Mouse (Mus musculus) CD4-positive, CD25-positive, alpha-beta regulatory T cell, adult 4 months (primary cell): Measurements from ENCODE around the gene Hoxa9. TPM values are rescaled to one million over a fixed set of nuclear protein-coding genes. Genes with fewer than 3 reads are reported as not detected.

ENCODE experiments used
- ATAC-seq: one replicate; pipeline ENCODE4 v1.8.0; 2017
- polyA plus RNA-seq, 2 experiments: library from polyadenylated mRNA; unstranded; fragments of 100-300 nt; shearing (Covaris generic); gene quantifications; one replicate each; pipeline ENCODE4 v1.2.1; 2017

Gene Hoxa9
- polyA plus RNA-seq, 2 experiments from 2014 or later = 0.17 TPM; not detected in 1

DNA sequence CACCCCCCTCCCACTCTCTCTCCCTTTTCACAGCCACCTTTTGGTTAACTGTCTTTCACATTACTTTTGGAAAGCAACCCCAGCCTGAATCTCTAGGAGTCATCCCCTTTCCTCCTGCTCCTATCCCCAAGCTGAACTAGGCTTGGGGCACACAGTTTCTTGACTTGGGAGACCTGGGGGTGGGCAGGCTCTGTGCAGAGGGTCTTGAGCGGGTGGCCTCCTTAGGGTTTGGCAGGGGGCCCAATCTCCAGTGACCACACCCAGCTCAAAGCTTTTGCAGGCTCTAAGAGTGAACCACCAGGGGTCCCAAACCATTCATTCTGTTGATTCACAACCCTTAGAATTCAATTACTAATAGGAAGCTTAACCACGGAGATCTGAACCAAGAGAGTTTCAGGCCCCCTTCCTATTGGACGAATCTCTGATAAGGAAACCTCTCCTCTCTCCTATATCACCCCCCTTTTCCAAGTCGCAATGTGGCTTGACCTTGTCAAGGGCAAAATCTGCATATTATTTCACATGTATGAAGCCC is 12.0 kb upstream of the Hoxa9 start:
- no peak for ATAC-seq

- no peak for ATAC-seq
Measured at GRCm38 (mm10) chr6:52241001-52241621, 10.2 kb upstream of the Hoxa9 start.

DNA sequence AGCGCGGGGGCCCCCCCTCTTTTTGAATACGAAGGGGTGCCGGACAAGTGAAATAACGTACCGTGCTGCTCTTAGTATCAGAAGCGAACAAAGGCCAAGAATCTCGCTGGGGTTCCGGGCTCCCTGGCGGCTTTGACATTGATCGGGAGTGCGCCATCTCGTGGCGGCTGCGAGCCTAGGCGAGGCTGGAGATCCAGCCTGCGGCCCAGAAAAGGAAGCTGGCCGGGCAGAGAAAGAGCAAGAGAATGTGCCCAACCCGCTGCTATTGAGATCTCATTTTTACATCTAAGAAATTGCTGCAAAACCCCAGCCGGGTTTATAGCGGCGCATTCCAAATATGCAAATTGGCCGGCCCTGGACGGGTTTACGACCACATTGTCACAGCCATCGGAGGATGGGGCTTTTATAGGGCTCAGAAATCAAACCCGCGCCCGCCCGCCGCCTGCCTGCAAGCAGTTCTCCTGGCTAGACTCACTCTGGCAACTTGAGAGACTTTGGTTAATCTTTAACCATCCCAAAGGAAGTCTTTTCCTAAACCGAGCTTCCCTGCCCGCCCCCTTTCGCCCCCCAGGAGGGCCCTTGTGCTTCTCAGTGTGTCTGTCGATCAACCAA is 9.6 kb upstream of the Hoxa9 start, which contains the start of gene Hoxa10:
Gene Hoxa10 (minus strand): TSS at position 466 of the 612 bp plus-strand sequence.
- ATAC-seq = peak; percentile 78

DNA sequence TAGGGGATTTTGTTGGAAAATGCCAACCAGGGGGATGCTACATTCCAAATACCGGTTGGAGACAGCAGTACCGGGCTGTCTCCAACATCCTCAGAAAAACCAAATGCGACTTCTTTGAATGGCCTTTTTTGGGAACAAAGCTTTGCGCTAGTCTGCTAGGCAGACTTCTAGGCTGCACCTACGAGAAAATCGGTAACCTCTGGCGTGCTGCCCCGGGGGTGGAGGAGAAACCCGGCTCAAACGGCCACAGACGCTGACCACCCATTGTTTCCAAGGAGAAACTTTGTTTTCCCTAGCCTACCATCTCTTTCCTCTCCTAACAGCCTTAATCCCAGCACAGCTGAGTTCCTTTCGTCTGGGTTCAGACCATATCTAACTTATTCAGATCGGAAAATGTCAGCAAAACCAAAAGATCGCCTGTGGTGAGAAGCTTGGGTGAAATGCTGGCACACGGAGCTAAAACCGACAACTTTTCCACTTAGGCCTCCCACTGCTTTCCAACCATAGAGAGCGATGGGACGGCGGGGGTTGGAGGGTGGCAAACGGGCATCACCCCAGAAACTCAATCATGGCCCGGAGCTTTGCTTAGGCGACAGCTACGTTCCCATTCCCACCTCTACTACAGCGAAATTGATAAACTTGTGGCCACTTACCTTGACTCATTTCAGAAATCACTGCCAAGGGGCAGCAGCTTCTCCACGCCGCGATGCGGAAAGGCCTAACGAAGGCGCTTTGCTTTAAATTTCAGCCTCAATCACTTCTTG is 8.9 kb upstream of the Hoxa9 start:
- no peak for ATAC-seq

DNA sequence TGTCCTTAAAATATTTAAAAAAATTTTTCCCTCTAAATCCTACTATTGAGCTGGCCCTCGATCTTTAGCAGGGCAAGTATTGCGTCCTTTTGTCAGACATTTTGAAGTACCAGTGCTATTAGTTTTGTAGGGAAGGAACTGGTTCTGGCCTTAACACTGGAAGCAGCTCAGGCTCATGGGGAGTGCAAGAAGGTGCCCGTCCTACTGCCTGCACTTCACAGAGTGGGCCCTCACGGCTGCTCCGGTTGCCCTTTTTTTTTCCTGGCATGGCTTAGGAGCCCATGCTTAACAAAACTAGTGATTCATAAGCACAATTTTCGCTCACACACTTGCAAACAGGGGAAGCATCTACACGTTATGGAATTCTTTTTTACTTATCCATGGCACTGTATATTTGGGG is 8.1 kb upstream of the Hoxa9 start:
- no peak for ATAC-seq

DNA sequence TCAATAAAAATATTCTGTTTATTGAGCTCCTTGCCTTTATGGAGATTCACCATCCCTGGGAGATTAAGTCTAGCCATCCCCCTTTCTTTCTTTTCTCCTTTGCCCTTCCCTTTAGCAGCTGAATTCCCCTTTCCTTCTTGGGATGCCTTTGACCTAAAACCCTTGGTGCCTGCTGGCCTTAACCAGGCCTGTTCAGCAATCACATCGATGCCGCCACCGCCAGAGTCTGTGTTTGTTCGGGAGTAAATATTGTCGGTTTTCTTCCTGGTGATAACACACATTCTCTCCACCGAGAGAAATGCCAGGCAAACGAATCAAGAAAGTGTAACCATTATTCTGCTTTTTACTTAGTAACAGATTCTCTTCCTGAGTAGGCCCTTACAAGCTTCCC is 7.3 kb upstream of the Hoxa9 start:
- ATAC-seq = no peak

GRCm38 (mm10) chr6:52237346-52238154 is 6.7 kb upstream of the Hoxa9 start:
- ATAC-seq = no peak

GRCm38 (mm10) chr6:52236806-52237205 is 5.9 kb upstream of the Hoxa9 start:
- no peak for ATAC-seq

DNA sequence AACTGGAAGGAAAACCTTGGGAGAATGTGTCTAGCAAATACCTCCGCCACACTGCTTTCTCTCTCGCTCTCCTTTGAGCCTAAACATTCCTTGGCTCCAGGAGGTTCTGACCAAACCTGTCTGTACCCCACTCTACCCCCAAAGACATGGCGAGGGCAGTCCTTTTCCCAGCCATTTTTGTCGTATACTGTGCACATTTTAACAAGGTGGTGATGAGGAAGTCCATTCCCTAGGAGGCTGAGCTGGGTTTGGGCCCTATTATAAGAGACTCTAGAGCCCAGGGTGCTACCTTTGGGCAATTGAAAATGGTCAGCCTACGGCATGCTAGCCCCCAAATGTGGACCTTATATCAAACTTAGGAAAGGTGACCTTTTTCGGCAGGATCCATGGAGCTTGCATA is 5.0 kb upstream of the Hoxa9 start:
- no peak for ATAC-seq

DNA sequence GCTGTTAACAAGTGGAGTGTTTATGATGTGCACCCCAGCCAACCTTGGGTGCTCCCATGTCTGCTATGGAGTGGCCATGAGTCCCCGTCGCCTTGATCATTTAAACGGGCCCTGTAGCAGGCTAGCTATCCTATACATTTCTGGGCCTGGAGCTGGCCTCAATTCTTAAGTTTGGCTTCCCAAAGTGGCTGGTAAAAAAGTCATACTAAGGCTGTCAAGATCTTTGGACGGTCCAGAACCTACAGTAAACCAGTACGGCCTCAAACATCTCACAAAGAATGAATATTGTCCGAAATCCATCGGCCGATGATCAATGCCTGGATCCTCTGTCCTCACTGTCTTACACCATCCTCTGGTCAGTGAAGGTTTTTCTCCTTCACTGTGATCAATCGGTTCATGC is 4.4 kb upstream of the Hoxa9 start:
- no peak for ATAC-seq

DNA sequence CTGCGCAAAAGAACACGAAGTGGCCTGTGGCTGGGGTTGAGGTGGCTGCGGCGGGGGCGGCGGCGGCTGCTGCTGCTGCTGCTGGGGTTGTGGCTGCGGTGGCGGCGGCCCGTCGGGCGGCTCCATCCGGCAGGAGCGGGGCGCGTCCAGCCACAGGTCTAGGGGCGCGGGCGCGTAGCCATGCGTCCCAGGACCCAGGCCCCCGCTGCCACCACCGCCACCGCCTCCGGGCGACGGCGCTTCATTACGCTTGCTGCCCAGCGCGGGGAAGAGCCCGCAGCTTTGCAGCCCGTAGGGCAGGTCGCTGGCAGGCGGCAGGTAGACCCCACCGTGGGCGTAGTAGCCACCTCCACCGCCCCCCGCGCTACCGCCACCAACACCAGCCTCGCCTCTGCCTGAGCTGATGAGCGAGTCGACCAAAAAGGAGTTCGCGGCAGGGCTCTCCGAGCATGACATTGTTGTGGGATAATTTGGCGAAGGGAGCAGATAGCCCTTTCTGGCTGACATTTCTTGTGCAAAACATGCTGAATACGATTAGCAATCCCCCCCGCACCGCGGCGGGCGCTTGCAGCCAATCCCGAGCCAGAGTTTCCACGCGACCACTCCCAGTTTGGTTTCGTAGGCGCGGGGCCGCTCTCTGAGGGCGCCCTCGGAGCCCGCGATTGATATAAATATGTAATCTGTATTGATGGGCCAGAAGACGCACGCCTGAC is 3.7 kb upstream of the Hoxa9 start:
- no peak for ATAC-seq

GRCm38 (mm10) chr6:52233546-52234427 is 2.9 kb upstream of the Hoxa9 start:
- peak; percentile 33 for ATAC-seq

- no peak for ATAC-seq
Measured at GRCm38 (mm10) chr6:52232984-52233545, 2.2 kb upstream of the Hoxa9 start.

DNA sequence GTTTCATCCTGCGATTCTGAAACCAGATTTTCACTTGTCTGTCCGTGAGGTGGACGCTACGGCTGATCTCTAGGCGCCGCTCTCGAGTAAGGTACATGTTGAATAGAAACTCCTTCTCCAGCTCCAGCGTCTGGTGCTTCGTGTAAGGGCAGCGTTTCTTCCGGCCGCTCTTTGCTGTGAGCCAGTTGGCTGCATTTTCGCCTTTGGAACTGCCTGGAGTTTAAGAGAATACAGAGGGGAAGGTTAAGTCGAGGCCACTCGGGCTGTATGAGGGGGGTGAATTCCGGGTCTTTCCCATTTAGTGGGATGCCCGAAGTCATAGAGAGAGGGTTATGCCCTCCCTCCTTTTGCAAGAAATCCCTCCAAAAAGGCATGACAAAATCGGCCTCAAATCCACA is 1.7 kb upstream of the Hoxa9 start:
- no peak for ATAC-seq

- ATAC-seq = no peak
Measured at GRCm38 (mm10) chr6:52231885-52232567, 1.1 kb upstream of the Hoxa9 start.

GRCm38 (mm10) chr6:52229558-52230416 is 1.1 kb downstream of the Hoxa9 start:
- peak; percentile 31 for ATAC-seq

GRCm38 (mm10) chr6:52228475-52229465 is 2.1 kb downstream of the Hoxa9 start:
- no peak for ATAC-seq
